Mouse (Mus musculus) CD4-positive, CD25-positive, alpha-beta regulatory T cell (primary cell): Measurements from ENCODE around the gene Usp44. TPM values are rescaled to one million over a fixed set of nuclear protein-coding genes. Genes with fewer than 3 reads are reported as not detected.

Experiments used
- polyA plus RNA-seq: library from polyadenylated mRNA; unstranded; fragments of 100-300 nt; shearing (Covaris generic); gene quantifications from one replicate; pipeline ENCODE4 v1.2.1, GENCODE M21; 2017

Gene Usp44
- polyA plus RNA-seq: not detected

DNA sequence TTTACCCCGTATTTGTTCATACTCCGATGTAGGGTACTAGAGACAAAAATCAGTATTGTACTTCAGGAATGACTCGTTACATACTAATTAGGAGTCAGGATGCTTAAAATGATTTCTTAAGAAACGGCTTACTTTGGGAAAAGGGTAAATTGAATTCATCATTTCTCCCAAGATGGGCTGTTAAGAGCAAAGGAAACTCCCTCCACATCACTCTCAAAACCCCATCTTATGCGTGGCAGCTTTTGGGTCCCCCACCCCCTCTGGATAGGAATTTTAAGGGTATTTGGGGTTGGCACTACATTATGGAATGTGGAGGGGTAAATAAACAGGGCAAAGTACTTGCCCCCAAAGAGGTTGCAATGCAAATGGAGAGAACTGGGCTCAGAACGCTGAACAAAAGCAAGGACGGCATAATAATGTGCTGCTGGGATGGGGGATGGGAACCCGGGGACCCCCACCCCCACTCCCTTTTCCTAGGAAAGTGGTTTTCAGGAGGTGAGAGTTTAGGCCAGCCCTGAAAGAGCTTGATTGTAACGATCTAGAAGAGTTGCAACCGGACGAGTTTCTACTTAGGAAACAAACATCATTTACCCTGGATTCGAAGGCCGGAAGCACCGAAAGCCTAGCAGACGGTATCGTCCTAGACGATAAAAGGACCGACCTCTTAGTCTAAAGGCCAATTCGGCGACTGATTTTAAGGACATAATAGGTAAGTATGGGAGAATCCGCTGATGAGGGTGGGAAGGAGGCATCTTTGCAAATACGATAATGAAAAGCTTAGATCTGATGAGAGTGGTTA lies at the start of gene Usp44:
TSS of gene Usp44 (plus strand) at position 625 of the 799 bp plus-strand sequence.

GRCm38 (mm10) chr10:93897043-93897646 lies 65.8 kb downstream of the Usp44 start, which contains the start of gene Metap2:
Gene Metap2, minus strand, starts transcription at chr10:93897093.

Other genes with a start within 250 kb of the Usp44 start
- gene Snrpf, start 241.8 kb upstream of the Usp44 start, polyA plus RNA-seq: 52.7 TPM
- 10.6 TPM for gene Ntn4, start 190.9 kb upstream of the Usp44 start, polyA plus RNA-seq
- gene Metap2, start 65.5 kb downstream of the Usp44 start, polyA plus RNA-seq: 174 TPM
- 11.4 TPM for gene Vezt, start 204.3 kb downstream of the Usp44 start, polyA plus RNA-seq
- gene Fgd6, start 204.4 kb downstream of the Usp44 start, polyA plus RNA-seq: 2.1 TPM